Mouse (Mus musculus) T-helper 1 cell (primary cell): ENCODE measurements at regions not wholly inside any gene's neighbourhood (a gene's known extent, or its start where the extent isn't known, plus 50 kb on each side); places are given as distances from the start of the nearest gene placed in this dataset.

Source experiments
- in situ Hi-C: fragments of 300-600 bp; cut with MboI, MseI; formaldehyde crosslinking; loops from one replicate; pipeline ENCODE4 v1.15.1; 2025; ENCODE audit warnings: high pct_unique_total_duplicates

GRCm38 (mm10) chr12:56402844-56403243 is 57.1 kb upstream of the Mbip start:
- in situ Hi-C loops = loop anchor here (5.0 kb wide), 1 partner anchor 351 kb away; no protein-coding TSS in a partner anchor

- in situ Hi-C loops = loop anchor here (5.0 kb wide), 1 partner anchor 350 kb away; no protein-coding TSS in a partner anchor
These were observed 56.4 kb upstream of the Mbip start for GRCm38 (mm10) chr12:56402137-56402536.
